ENCODE assay signal across 19 mouse cellular contexts in the genomic region with DNA sequence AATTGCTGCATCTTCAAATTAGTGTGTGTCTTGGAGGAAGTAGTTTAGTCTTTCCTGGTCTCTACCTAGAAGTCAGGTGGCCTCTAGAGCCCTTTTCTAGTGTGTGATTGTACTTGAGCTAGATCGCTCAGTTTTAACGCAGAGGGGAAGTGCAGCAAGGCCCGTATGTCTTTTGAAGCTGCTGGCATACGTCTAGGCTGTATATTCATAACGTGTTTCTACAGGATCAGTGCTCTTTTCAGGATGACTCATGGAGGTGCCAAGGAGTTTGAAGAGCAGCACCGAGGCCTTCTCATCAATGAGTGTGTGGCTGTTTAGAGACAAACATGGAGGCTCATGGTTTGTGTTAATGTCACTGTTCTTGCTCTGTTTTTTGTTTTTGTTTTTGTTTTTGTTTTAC. TPM values are rescaled to one million over a fixed set of nuclear protein-coding genes. Genes with fewer than 3 reads are reported as not detected.
DNase-seq lines count a peak whose midpoint lies in the region; TF ChIP-seq lines count a peak whose summit lies in the region.
"Had no signal": no experiment of that assay in that cellular context is flagged by ENCODE, and none has a peak within 500 bp of the region (broad histone marks: within the 10 kb centered on the region; RNA-seq: fewer than 3 reads in every experiment).

No protein-coding gene starts in this region.

- H3K4me3 ChIP-seq in layer of hippocampus, adult 2 months, result no peak overlapping the region
- no peak overlapping the region for H3K4me3 ChIP-seq in CH12.LX (replicated peaks in 1 of 3; ENCODE audit: low read depth in 2 of 3, low read length in 2 of 3, poor library complexity in 1 of 3)
- H3K4me3 ChIP-seq: embryonic facial prominence, embryonic 13.5 days; forebrain, embryonic 15.5 days; heart, embryonic 10.5 days; midbrain, embryonic 13.5 days had no signal

- H3K4me2 ChIP-seq in CH12.LX (ENCODE audit: insufficient read depth, low read depth, poor library complexity, severe bottlenecking), result peak overlapping the region; percentile 40; the same call in 1 of the 2 replicates
- H3K4me2 ChIP-seq: embryonic facial prominence, embryonic 13.5 days; forebrain, embryonic 15.5 days; midbrain, embryonic 13.5 days had no signal

- no peaks in the 10 kb centered on the region for H3K27me3 ChIP-seq in CH12.LX (replicated peaks)
- H3K27me3 ChIP-seq: embryonic facial prominence, embryonic 13.5 days; forebrain, embryonic 15.5 days; midbrain, embryonic 13.5 days had no signal

- peak; percentile 58; the same call in 1 of the 2 replicates for TF ChIP-seq EP300 in CH12.LX (IDR thresholded peaks at IDR 0.05; ENCODE audit: low read length)

- H3K36me3 ChIP-seq in CH12.LX (replicated peaks in 1 of 2; ENCODE audit: control insufficient read depth in 1 of 2, insufficient read depth in 1 of 2, low read length in 1 of 2), result peaks cover 0 to 28% of the 10 kb centered on the region in 2 experiments
- H3K36me3 ChIP-seq: embryonic facial prominence, embryonic 13.5 days; forebrain, embryonic 15.5 days; heart, embryonic 10.5 days; midbrain, embryonic 13.5 days had no signal

- H3K27ac ChIP-seq in layer of hippocampus, adult 2 months, result 0 out of 2 replicates have a peak overlapping the region, but pooled peaks have one; percentile 8
- no peak overlapping the region for H3K27ac ChIP-seq in CH12.LX (ENCODE audit: insufficient read depth, low read depth)
- H3K27ac ChIP-seq: embryonic facial prominence, embryonic 13.5 days; forebrain, embryonic 15.5 days; heart, embryonic 10.5 days; liver, embryonic 14.5 days; midbrain, embryonic 13.5 days had no signal

- DNase-seq in layer of hippocampus, adult 2 months (ENCODE audit: low spot score in 2 of 2), result no peak
- DNase-seq in layer of hippocampus, adult 9-11 months, result no peak
- peak; percentile 23 for DNase-seq in right cerebral cortex, postnatal 14 days
- DNase-seq in right cerebral cortex, adult 2 months (ENCODE audit: low spot score in 2 of 2), result no peak
- DNase-seq in CH12.LX (ENCODE audit: extremely low read depth), result peak; percentile 61
- no peak for DNase-seq in neural tube, embryonic 10.5 days (ENCODE audit: extremely low spot score, low spot score)
- no peak for DNase-seq in gastrocnemius, postnatal 10 days
- DNase-seq: cerebellum, postnatal 14 days; gastrocnemius, postnatal 36 days; kidney, adult 2 months; kidney, postnatal 10 days; left cerebral cortex, postnatal 4 days; thymus, postnatal 36 days had no signal

- dilution Hi-C loops in CH12.LX (cut with MboI; ENCODE audit: extremely low pct_ligation_motif_present, extremely low pct_unique_long_range_greater_than_20kb, low sequenced_read_pairs), result no loop called here

- H3K9me3 ChIP-seq in CH12.LX (replicated peaks; ENCODE audit: low read length), result no peaks in the 10 kb centered on the region
- H3K9me3 ChIP-seq: embryonic facial prominence, embryonic 13.5 days; forebrain, embryonic 15.5 days; G1E; heart, embryonic 10.5 days; midbrain, embryonic 13.5 days had no signal

- TF ChIP-seq RAD21 in CH12.LX (IDR thresholded peaks at IDR 0.05; ENCODE audit: low read depth, low read length), result no peak

- TF ChIP-seq POLR2A in CH12.LX (IDR thresholded peaks at IDR 0.05; ENCODE audit: low read depth, low read length), result no peak

- peaks cover 45 to 96% of the 10 kb centered on the region in 2 experiments for H3K4me1 ChIP-seq in CH12.LX (ENCODE audit: control insufficient read depth in 1 of 2, insufficient read depth in 2 of 2)

- TF ChIP-seq CTCF in layer of hippocampus, adult 2 months (conservative IDR thresholded peaks at IDR 0.05), result no peak
- no peak for TF ChIP-seq CTCF in CH12.LX (conservative IDR thresholded peaks at IDR 0.05 in 1 of 2, IDR thresholded peaks at IDR 0.05 in 1 of 2; ENCODE audit: low read depth in 2 of 2, low read length in 2 of 2)

- peaks cover 3% of the 10 kb centered on the region; the same call in 1 of the 2 replicates for H3K79me2 ChIP-seq in CH12.LX (replicated peaks; ENCODE audit: control insufficient read depth, extremely low read depth, insufficient read depth, poor library complexity, severe bottlenecking)

- in situ Hi-C loops in CH12.LX (cut with MboI; ENCODE audit: low pct_ligation_motif_present, low pct_unique_long_range_greater_than_20kb, low sequenced_read_pairs), result no loop called here

- H3K9ac ChIP-seq in CH12.LX (ENCODE audit: insufficient read depth, low read depth), result no peak overlapping the region
- H3K9ac ChIP-seq: embryonic facial prominence, embryonic 13.5 days; forebrain, embryonic 15.5 days; liver, embryonic 14.5 days; midbrain, embryonic 13.5 days had no signal

TF ChIP-seq in CH12.LX, 34 proteins besides CTCF, POLR2A, EP300 and RAD21:
- TF ChIP-seq SMC3 (IDR thresholded peaks at IDR 0.05; ENCODE audit: low read depth, low read length) (no peak), IRF4 (IDR thresholded peaks at IDR 0.05; ENCODE audit: low read depth, low read length) (peak; percentile 82), MXI1 (IDR thresholded peaks at IDR 0.05; ENCODE audit: low read depth, low read length) (no peak), JUND (conservative IDR thresholded peaks at IDR 0.05; ENCODE audit: low read depth, low read length) (peak; percentile 58; the same call in 1 of the 2 replicates), BHLHE40 (IDR thresholded peaks at IDR 0.05; ENCODE audit: low read depth, low read length) (0 out of 2 replicates have a peak, but pooled peaks have one; percentile 38), SIN3A (IDR thresholded peaks at IDR 0.05; ENCODE audit: low read length) (no peak), MAX (IDR thresholded peaks at IDR 0.05; ENCODE audit: low read length) (no peak), JUN (IDR thresholded peaks at IDR 0.05; ENCODE audit: insufficient read depth, low read depth, low read length) (0 out of 2 replicates have a peak, but pooled peaks have one; percentile 25)
TF ChIP-seq in CH12.LX: peak in this region for 4.

RNA-seq across cellular contexts. Expression of a gene that starts 39.8 kb away (rescaled TPM):
- total RNA-seq in layer of hippocampus, adult 2 months (2021), result 10 to 100 TPM; 64.9 to 69.3 TPM
- total RNA-seq in CH12.LX (2012; rRNA removed) (7.6 and 10.7 TPM in 2 replicates), CH12.LX (2014; rRNA removed) (23.6 and 26.5 TPM in 2 replicates)
- 23.2 and 27.9 TPM in 2 replicates for polyA plus RNA-seq in CH12.LX (2012; ENCODE audit: insufficient read length, low read depth)
- total RNA-seq in gastrocnemius, postnatal 10 days (2021), result 10 to 100 TPM; 18.2 to 23.6 TPM

Comparison
In these comparisons a context has a peak if more than half of its experiments do, and no peak if none do; other contexts are left out.
1. DNase-seq: peak in right cerebral cortex, postnatal 14 days (single experiment) and CH12.LX (single experiment); none in layer of hippocampus, adult 2 months (0 of 2), layer of hippocampus, adult 9-11 months (single experiment), right cerebral cortex, adult 2 months (0 of 2), neural tube, embryonic 10.5 days (single experiment) and gastrocnemius, postnatal 10 days (single experiment).